Mouse (Mus musculus) cerebellum, adult 2 months (tissue): Measurements from ENCODE around the gene Cdk8. TPM values are rescaled to one million over a fixed set of nuclear protein-coding genes. Genes with fewer than 3 reads are reported as not detected.

Experiments used
- DNase-seq, 2 experiments: peaks; one replicate each; pipeline ENCODE4 v3.0.0; 2021
- H3K27ac ChIP-seq: fragments of 200-500 bp; 2 replicates; pipeline ENCODE4 v1.5.1; 2012; ENCODE audit warnings: low read length, control low read depth, inconsistent platforms; ENCODE audit not compliant: insufficient read depth
- H3K27me3 ChIP-seq: fragments of 200-500 bp; 2 replicates; pipeline ENCODE4 v1.6.1; 2012; ENCODE audit warnings: inconsistent platforms, mild to moderate bottlenecking, low read length, moderate library complexity; ENCODE audit not compliant: control insufficient read depth, insufficient read depth
- H3K4me1 ChIP-seq: fragments of 200-500 bp; 2 replicates; pipeline ENCODE4 v1.6.1; 2011; ENCODE audit warnings: low read length; ENCODE audit not compliant: control insufficient read depth, insufficient read depth
- H3K4me3 ChIP-seq: fragments of 200-500 bp; replicated peaks from 2 replicates; pipeline ENCODE3; 2011; ENCODE audit warnings: mild to moderate bottlenecking, low read depth, low read length, control low read depth; ENCODE audit not compliant: insufficient read depth
- CTCF ChIP-seq: fragments of 200-500 bp; IDR thresholded peaks from 2 replicates; pipeline ENCODE4 v1.5.1; 2011; ENCODE audit warnings: low read depth, mild to moderate bottlenecking, control low read depth, low read length, moderate library complexity, borderline replicate concordance; ENCODE audit not compliant: insufficient read depth
- POLR2A ChIP-seq: fragments of 200-500 bp; IDR thresholded peaks from 2 replicates; pipeline ENCODE4 v1.6.1; 2011; ENCODE audit warnings: low read length, control low read depth, borderline replicate concordance; ENCODE audit not compliant: insufficient read depth
- WGBS: fragments of 180-500 bp; shearing (Covaris S2); methylation state at CpG from one replicate; pipeline ENCODE4 v1.1.7; 2018; 5-methylcytosine and 5-hydroxymethylcytosine counted together
- polyA plus RNA-seq: library from polyadenylated mRNA; depleted of rRNA; stranded (reverse); fragments of >200 nt; gene quantifications from 2 replicates; pipeline ENCODE4 v1.2.3, GENCODE M21; 2012; rRNA removed

Gene Cdk8
- polyA plus RNA-seq, 1 experiment: 35.3 TPM

- Histone ChIP-seq H3K4me3 (no peak overlapping the region), H3K4me1 (no peaks in the 10 kb centered on the region), H3K27me3 (no peaks in the 10 kb centered on the region), H3K27ac (no peak overlapping the region)
- no peak for DNase-seq
- WGBS: 92% methylated on average over 7 of the region's 7 CpGs
- TF ChIP-seq CTCF: no peak
- no peak for TF ChIP-seq POLR2A
Measured at GRCm38 (mm10) chr5:146352006-146352405, 121.0 kb downstream of the Cdk8 start.

Other genes starting within 250 kb of the Cdk8 start
- gene Cyp3a25, start 221.6 kb upstream of the Cdk8 start, polyA plus RNA-seq: not detected in 2 replicates
- gene Cyp3a59, start 152.0 kb upstream of the Cdk8 start, polyA plus RNA-seq: not detected in 2 replicates
- not detected in 2 replicates for gene Gm5565, start 70.7 kb upstream of the Cdk8 start, polyA plus RNA-seq
- gene Gm6309, start 60.5 kb upstream of the Cdk8 start, polyA plus RNA-seq: not detected in 2 replicates
- 2.2 and 2.8 TPM in 2 replicates for gene 1700001J03Rik, start 45.9 kb upstream of the Cdk8 start, polyA plus RNA-seq
- gene Rnf6, start 9.7 kb upstream of the Cdk8 start, polyA plus RNA-seq: 67.0 and 68.4 TPM in 2 replicates
- 69.2 and 71.4 TPM in 2 replicates for gene Wasf3, start 153.8 kb downstream of the Cdk8 start, polyA plus RNA-seq